Mouse (Mus musculus): ENCODE measurements at regions not wholly inside any gene's neighbourhood (a gene's known extent, or its start where the extent isn't known, plus 50 kb on each side); places are given as distances from the start of the nearest gene placed in this dataset.

DNA sequence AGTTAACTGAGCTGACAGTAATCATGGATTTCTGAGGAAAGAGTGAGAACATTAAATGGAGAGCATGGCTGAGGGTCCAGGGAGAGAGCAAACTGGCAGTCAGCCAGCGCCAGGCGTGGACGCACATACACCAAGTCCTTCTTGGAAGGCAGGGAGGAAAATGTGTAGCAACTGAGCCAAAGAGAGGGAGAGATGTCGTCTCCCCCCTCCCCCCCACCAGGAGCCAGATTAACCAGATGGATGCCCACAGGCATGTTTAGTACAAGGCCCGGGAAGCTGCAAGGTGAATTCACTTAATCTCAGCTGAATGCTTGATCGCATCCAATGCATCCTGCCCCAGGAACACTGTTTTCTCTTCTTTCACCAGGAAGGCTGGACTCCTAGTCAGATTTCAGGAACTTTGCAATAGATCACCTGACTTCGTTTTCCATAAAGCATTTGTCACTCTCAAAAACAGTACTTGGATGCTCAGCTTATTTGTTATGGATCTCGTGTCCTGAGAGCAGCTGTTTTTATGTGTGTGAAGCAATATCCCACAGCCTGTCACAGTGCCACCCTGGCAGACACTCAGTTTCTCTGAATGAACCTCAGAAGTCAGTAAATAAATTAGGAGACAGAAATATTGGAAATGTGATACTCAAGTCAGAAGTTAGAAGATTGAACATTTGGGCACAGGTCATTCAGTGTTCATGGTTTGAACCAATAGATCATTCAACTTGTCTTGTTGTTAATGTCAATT, 127.1 kb upstream of the Nampt start:
- no peak for TF ChIP-seq EP300 (optimal IDR thresholded peaks at IDR 0.05)
- TF ChIP-seq CTCF (IDR thresholded peaks at IDR 0.05; ENCODE audit: low read depth): no peak

Data from stomach, postnatal 0 days (tissue).